Mouse (Mus musculus) embryonic facial prominence, embryonic 13.5 days (tissue): ENCODE results near the gene Rhob. TPM values are rescaled to one million over a fixed set of nuclear protein-coding genes. Genes with fewer than 3 reads are reported as not detected.
A peak's percentile ranks its signal among the peaks of the same experiment; 100 is the strongest.

Experiments used
- ATAC-seq: fragments of 200-750 bp; cut with Nextera tagmentation; 2 replicates; pipeline ENCODE4 v1.8.0; 2017; ENCODE audit warnings: low read depth; ENCODE audit not compliant: insufficient number of reproducible peaks, insufficient read depth, low FRiP score, low TSS enrichment
- H3K27ac ChIP-seq: fragments of 300-500 bp; sonication (generic); 2 replicates; pipeline ENCODE4 v1.5.1; 2015; ENCODE audit warnings: moderate library complexity, mild to moderate bottlenecking, inconsistent platforms
- H3K27me3 ChIP-seq: fragments of 300-500 bp; sonication (generic); 2 replicates; pipeline ENCODE4 v1.6.1; 2015; ENCODE audit warnings: mild to moderate bottlenecking, inconsistent platforms
- H3K36me3 ChIP-seq: fragments of 300-500 bp; sonication (generic); 2 replicates; pipeline ENCODE4 v1.6.1; 2015; ENCODE audit warnings: mild to moderate bottlenecking, inconsistent platforms
- H3K4me1 ChIP-seq: fragments of 300-500 bp; sonication (generic); 2 replicates; pipeline ENCODE4 v1.6.1; 2015; ENCODE audit warnings: inconsistent platforms
- H3K4me2 ChIP-seq: fragments of 300-500 bp; sonication (generic); 2 replicates; pipeline ENCODE4 v1.6.1; 2015; ENCODE audit warnings: moderate library complexity, mild to moderate bottlenecking, inconsistent platforms
- H3K4me3 ChIP-seq: fragments of 300-500 bp; sonication (generic); 2 replicates; pipeline ENCODE4 v1.5.1; 2015; ENCODE audit warnings: mild to moderate bottlenecking, inconsistent platforms
- H3K9ac ChIP-seq: fragments of 300-500 bp; sonication (generic); 2 replicates; pipeline ENCODE4 v1.6.1; 2015; ENCODE audit warnings: mild to moderate bottlenecking, inconsistent platforms
- H3K9me3 ChIP-seq: fragments of 300-500 bp; sonication (generic); 2 replicates; pipeline ENCODE4 v1.6.1; 2016; ENCODE audit warnings: inconsistent platforms
- WGBS: fragments of 180-500 bp; shearing (Covaris S2); methylation state at CpG from one replicate; pipeline ENCODE4 v1.1.7; 2015; ENCODE audit warnings: mixed read lengths; 5-methylcytosine and 5-hydroxymethylcytosine counted together
- polyA plus RNA-seq: library from polyadenylated mRNA; unstranded; fragments of >200 nt; fragmentation: Nextera tagmentation; extraction: Ambion mirVana; gene quantifications from 2 replicates; pipeline ENCODE4 v1.2.1, GENCODE M21; 2015

The Rhob gene
- polyA plus RNA-seq, 1 experiment from 2014 or later: 44.9 TPM

GRCm38 (mm10) chr12:8489098-8489497 is 10.7 kb downstream of the Rhob start:
- Histone ChIP-seq H3K4me1 (peaks cover 18% of the 10 kb centered on the region), H3K9me3 (no peaks in the 10 kb centered on the region), H3K4me2 (no peak overlapping the region), H3K36me3 (no peaks in the 10 kb centered on the region), H3K4me3 (no peak overlapping the region), H3K27ac (no peak overlapping the region), H3K27me3 (no peaks in the 10 kb centered on the region), H3K9ac (no peak overlapping the region)
- WGBS: 33% methylated on average over 4 of the region's 4 CpGs
- no peak for ATAC-seq

GRCm38 (mm10) chr12:8488652-8488980 is 11.2 kb downstream of the Rhob start:
- ATAC-seq: no peak
- no peak overlapping the region for H3K4me3 ChIP-seq
- H3K36me3 ChIP-seq: no peaks in the 10 kb centered on the region
- H3K27me3 ChIP-seq: no peaks in the 10 kb centered on the region
- 0 out of 2 replicates have a peak overlapping the region, but pooled peaks have one; percentile 17 for H3K9ac ChIP-seq
- peaks cover 18% of the 10 kb centered on the region for H3K4me1 ChIP-seq
- H3K9me3 ChIP-seq: no peaks in the 10 kb centered on the region
- H3K4me2 ChIP-seq: no peak overlapping the region
- 87% methylated on average over 4 of the region's 4 CpGs for WGBS
- peak overlapping the region; percentile 60; the same call in 1 of the 2 replicates for H3K27ac ChIP-seq

- H3K27me3 ChIP-seq: no peaks in the 10 kb centered on the region
- WGBS: 42% methylated on average over 5 of the region's 5 CpGs
- 0 out of 2 replicates have a peak, but pooled peaks have one; percentile 37 for ATAC-seq
- H3K36me3 ChIP-seq: no peaks in the 10 kb centered on the region
- no peaks in the 10 kb centered on the region for H3K9me3 ChIP-seq
- peaks cover 18% of the 10 kb centered on the region for H3K4me1 ChIP-seq
- peak overlapping the region; percentile 60; the same call in 1 of the 2 replicates for H3K27ac ChIP-seq
- no peak overlapping the region for H3K4me2 ChIP-seq
- H3K4me3 ChIP-seq: no peak overlapping the region
- 0 out of 2 replicates have a peak overlapping the region, but pooled peaks have one; percentile 17 for H3K9ac ChIP-seq
These were observed 11.7 kb downstream of the Rhob start for GRCm38 (mm10) chr12:8487959-8488651.

- Histone ChIP-seq H3K9me3 (no peaks in the 10 kb centered on the region), H3K4me1 (peaks cover 18% of the 10 kb centered on the region), H3K27ac (no peak overlapping the region), H3K9ac (no peak overlapping the region), H3K36me3 (no peaks in the 10 kb centered on the region), H3K27me3 (no peaks in the 10 kb centered on the region), H3K4me3 (no peak overlapping the region), H3K4me2 (no peak overlapping the region)
- 68% methylated on average over 1 of the region's 1 CpGs for WGBS
- no peak for ATAC-seq
These were observed 12.5 kb downstream of the Rhob start for GRCm38 (mm10) chr12:8487281-8487680.

- no peak for ATAC-seq
- 73% methylated on average over 7 of the region's 7 CpGs for WGBS
These were observed 14.6 kb downstream of the Rhob start for GRCm38 (mm10) chr12:8485247-8485646.

GRCm38 (mm10) chr12:8482169-8482568 is 17.6 kb downstream of the Rhob start:
- no peak overlapping the region for H3K27ac ChIP-seq
- H3K27me3 ChIP-seq: no peaks in the 10 kb centered on the region
- no peaks in the 10 kb centered on the region for H3K9me3 ChIP-seq
- 0 out of 2 replicates have a peak, but pooled peaks cover 2% of the 10 kb centered on the region for H3K4me1 ChIP-seq
- no peak overlapping the region for H3K4me2 ChIP-seq
- ATAC-seq: no peak
- H3K9ac ChIP-seq: no peak overlapping the region
- H3K4me3 ChIP-seq: no peak overlapping the region
- H3K36me3 ChIP-seq: no peaks in the 10 kb centered on the region
- 61% methylated on average over 2 of the region's 2 CpGs for WGBS

More at GRCm38 (mm10) chr12:8485247-8485646, 14.6 kb downstream of the Rhob start:
- Histone ChIP-seq H3K4me3 (no peak overlapping the region), H3K9me3 (no peaks in the 10 kb centered on the region), H3K27ac (no peak overlapping the region), H3K4me1 (peaks cover 18% of the 10 kb centered on the region), H3K27me3 (no peaks in the 10 kb centered on the region), H3K4me2 (no peak overlapping the region), H3K9ac (no peak overlapping the region), H3K36me3 (no peaks in the 10 kb centered on the region)

GRCm38 (mm10) chr12:8474836-8475387 is 24.9 kb downstream of the Rhob start:
- no peak for ATAC-seq
- Histone ChIP-seq H3K9me3 (no peaks in the 10 kb centered on the region), H3K4me1 (peaks cover 17% of the 10 kb centered on the region), H3K4me2 (no peak overlapping the region), H3K36me3 (no peaks in the 10 kb centered on the region), H3K9ac (no peak overlapping the region), H3K4me3 (no peak overlapping the region), H3K27me3 (no peaks in the 10 kb centered on the region), H3K27ac (peak overlapping the region; percentile 23)
- 51% methylated on average over 6 of the region's 6 CpGs for WGBS

- Histone ChIP-seq H3K9ac (no peak overlapping the region), H3K9me3 (no peaks in the 10 kb centered on the region), H3K4me3 (no peak overlapping the region), H3K4me2 (no peak overlapping the region), H3K4me1 (peaks cover 17% of the 10 kb centered on the region), H3K36me3 (no peaks in the 10 kb centered on the region), H3K27me3 (no peaks in the 10 kb centered on the region), H3K27ac (no peak overlapping the region; the same call in 1 of the 2 replicates)
- ATAC-seq: no peak
- WGBS: 69% methylated on average over 7 of the region's 7 CpGs
These were observed 27.0 kb downstream of the Rhob start for GRCm38 (mm10) chr12:8472591-8473358.

GRCm38 (mm10) chr12:8472051-8472450 is 27.8 kb downstream of the Rhob start:
- Histone ChIP-seq H3K9me3 (no peaks in the 10 kb centered on the region), H3K9ac (no peak overlapping the region), H3K4me1 (peaks cover 24% of the 10 kb centered on the region), H3K27me3 (no peaks in the 10 kb centered on the region), H3K36me3 (no peaks in the 10 kb centered on the region), H3K4me2 (no peak overlapping the region), H3K4me3 (no peak overlapping the region), H3K27ac (no peak overlapping the region)
- WGBS: 80% methylated on average over 4 of the region's 4 CpGs
- no peak for ATAC-seq

- no peaks in the 10 kb centered on the region for H3K27me3 ChIP-seq
- H3K4me1 ChIP-seq: peaks cover 21% of the 10 kb centered on the region
- no peak for ATAC-seq
- WGBS: 78% methylated on average over 2 of the region's 2 CpGs
- no peak overlapping the region for H3K4me2 ChIP-seq
- H3K36me3 ChIP-seq: no peaks in the 10 kb centered on the region
- H3K9ac ChIP-seq: no peak overlapping the region
- H3K4me3 ChIP-seq: no peak overlapping the region
- no peak overlapping the region for H3K27ac ChIP-seq
- no peaks in the 10 kb centered on the region for H3K9me3 ChIP-seq
These were observed 28.8 kb downstream of the Rhob start for GRCm38 (mm10) chr12:8470962-8471361.

- WGBS: 94% methylated on average over 25 of the region's 25 CpGs
- Histone ChIP-seq H3K9me3 (no peaks in the 10 kb centered on the region), H3K27me3 (no peaks in the 10 kb centered on the region), H3K36me3 (no peaks in the 10 kb centered on the region), H3K4me1 (peaks cover 17% of the 10 kb centered on the region), H3K4me3 (no peak overlapping the region), H3K9ac (no peak overlapping the region), H3K4me2 (no peak overlapping the region), H3K27ac (no peak overlapping the region)
- no peak for ATAC-seq
These were observed 29.9 kb downstream of the Rhob start for GRCm38 (mm10) chr12:8469742-8470494.
